Mouse (Mus musculus) E14TG2a.4 (cell line): ENCODE data around the gene Krt8.
A peak's percentile ranks its signal among the peaks of the same experiment; 100 is the strongest.

Experiments
- H3K27me3 ChIP-seq: 2 replicates; pipeline ENCODE4 v1.6.1; 2014; ENCODE audit warnings: low read length, control low read depth; ENCODE audit not compliant: insufficient read depth
- H3K36me3 ChIP-seq: 2 replicates; pipeline ENCODE4 v1.6.1; 2014; ENCODE audit warnings: low read length, control low read depth; ENCODE audit not compliant: insufficient read depth
- H3K4me1 ChIP-seq: replicated peaks from 2 replicates; pipeline ENCODE4 v1.6.1; 2014; ENCODE audit warnings: low read depth, low read length, control low read depth
- H3K4me3 ChIP-seq: replicated peaks from 2 replicates; pipeline ENCODE4 v1.5.1; 2014; ENCODE audit warnings: mild to moderate bottlenecking, low read length
- H3K9me3 ChIP-seq: 2 replicates; pipeline ENCODE4 v1.6.1; 2014; ENCODE audit warnings: low read length, control low read depth
- CTCF ChIP-seq: conservative IDR thresholded peaks from 2 replicates; pipeline ENCODE4 v1.5.1; 2014; ENCODE audit warnings: low read length
- NANOG ChIP-seq: IDR thresholded peaks from 2 replicates; pipeline ENCODE4 v1.6.1; 2014; ENCODE audit warnings: borderline replicate concordance, low read length, mixed read lengths
- POU5F1 ChIP-seq: IDR thresholded peaks from 2 replicates; pipeline ENCODE4 v1.6.1; 2014; ENCODE audit warnings: low read length, borderline replicate concordance

Gene Krt8

DNA sequence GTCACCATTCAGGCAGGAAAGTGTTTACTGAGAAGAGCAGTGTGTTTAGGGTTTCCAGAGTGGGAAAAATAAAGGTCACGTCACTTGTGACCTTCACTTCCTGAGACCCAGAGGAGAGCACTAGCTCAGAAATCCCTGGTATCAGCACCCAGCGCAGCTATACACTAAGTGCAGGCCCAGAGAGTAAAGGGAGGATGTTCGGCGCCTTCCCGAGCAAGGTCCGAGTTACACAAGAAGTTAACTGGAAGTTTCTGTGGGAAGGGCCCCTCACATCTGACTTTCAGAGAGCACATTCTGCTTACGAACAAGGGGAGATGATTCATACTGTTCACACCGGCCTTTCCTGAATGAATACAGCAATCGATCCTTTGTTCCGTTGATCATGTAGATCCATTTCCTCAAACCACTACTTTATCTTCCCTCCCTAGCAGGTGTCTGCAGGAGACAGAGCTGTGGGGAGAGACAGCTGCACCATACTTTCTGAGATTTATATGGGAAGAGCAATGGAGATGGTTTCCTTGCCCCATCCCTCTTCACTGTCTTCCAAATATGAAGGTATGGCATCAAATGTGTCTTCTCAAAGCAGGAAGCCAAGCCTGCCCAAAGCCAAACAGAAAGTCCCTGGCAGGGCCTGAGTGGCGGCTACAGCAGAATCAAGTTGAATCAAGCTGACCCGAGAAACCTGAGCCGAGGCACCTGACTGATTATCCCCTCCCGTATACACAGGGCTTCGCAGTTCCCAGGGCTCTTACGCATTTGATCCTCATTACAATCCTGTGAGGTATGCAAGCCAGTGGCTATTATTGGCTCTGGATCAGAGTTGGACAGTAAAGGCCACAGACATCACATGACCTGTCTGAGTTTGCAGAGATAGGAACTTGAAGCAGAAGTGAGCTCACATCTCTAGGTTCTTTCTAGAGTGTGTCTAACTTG lies 30.1 kb upstream of the Krt8 start:
- Histone ChIP-seq H3K36me3 (no peaks in the 10 kb centered on the region), H3K9me3 (no peaks in the 10 kb centered on the region)

DNA sequence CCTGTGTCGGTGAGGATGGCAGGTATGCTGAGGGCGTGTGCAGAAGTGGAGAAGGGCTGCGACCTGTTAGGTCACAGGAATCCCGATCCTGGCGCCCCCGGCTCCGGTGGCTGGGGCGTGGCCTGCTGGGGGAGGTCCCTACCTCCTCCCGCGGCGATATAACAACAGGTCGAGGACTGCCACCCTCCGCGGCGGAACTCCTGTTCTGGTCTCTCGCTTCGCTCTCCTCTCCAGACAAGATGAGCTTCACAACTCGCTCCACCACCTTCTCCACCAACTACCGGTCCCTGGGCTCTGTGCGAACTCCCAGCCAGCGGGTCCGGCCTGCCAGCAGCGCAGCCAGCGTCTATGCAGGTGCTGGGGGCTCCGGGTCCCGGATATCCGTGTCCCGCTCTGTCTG lies 23.8 kb upstream of the Krt8 start, which contains the start of gene Krt18:
Krt18 (plus strand) TSS at position 141 of the 400 bp plus-strand sequence.
- Histone ChIP-seq H3K27me3 (peaks cover 96% of the 10 kb centered on the region), H3K9me3 (no peaks in the 10 kb centered on the region), H3K4me3 (peak within 1 kb of the TSS; percentile 76), H3K36me3 (no peaks in the 10 kb centered on the region), H3K4me1 (peaks cover 54% of the 10 kb centered on the region)
- TF ChIP-seq CTCF (no peak), POU5F1 (no peak), NANOG (no peak)

More for the DNA sequence above, 30.1 kb upstream of the Krt8 start:
- TF ChIP-seq POU5F1 (no peak), NANOG (no peak), CTCF (no peak)
- Histone ChIP-seq H3K27me3 (peaks cover 45% of the 10 kb centered on the region), H3K4me3 (no peak overlapping the region), H3K4me1 (peaks cover 14% of the 10 kb centered on the region)

DNA sequence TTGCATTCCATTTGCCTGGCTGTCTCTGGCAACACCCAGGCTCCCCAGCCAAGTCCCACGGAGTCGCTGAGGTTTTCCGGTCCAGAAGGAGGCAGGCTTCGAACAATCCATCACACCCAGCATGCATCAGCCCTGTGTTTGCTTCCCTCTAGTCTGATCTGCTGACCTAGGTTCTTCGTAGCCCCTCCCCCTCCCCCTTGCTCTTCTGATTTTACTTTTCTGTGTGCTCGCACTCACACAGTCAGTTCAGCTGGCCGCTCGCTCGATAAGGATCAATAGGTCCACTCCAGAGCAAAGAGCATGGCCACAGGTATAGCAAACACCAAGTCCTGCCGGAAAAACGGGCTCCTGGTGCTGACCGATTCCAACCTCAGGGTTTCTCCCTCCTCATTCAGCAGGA lies 22.1 kb upstream of the Krt8 start:
- Histone ChIP-seq H3K9me3 (no peaks in the 10 kb centered on the region), H3K4me3 (no peak overlapping the region), H3K36me3 (no peaks in the 10 kb centered on the region), H3K4me1 (peaks cover 62% of the 10 kb centered on the region), H3K27me3 (peaks cover 91% of the 10 kb centered on the region)
- TF ChIP-seq POU5F1 = no peak
- no peak for TF ChIP-seq CTCF
- no peak for TF ChIP-seq NANOG

DNA sequence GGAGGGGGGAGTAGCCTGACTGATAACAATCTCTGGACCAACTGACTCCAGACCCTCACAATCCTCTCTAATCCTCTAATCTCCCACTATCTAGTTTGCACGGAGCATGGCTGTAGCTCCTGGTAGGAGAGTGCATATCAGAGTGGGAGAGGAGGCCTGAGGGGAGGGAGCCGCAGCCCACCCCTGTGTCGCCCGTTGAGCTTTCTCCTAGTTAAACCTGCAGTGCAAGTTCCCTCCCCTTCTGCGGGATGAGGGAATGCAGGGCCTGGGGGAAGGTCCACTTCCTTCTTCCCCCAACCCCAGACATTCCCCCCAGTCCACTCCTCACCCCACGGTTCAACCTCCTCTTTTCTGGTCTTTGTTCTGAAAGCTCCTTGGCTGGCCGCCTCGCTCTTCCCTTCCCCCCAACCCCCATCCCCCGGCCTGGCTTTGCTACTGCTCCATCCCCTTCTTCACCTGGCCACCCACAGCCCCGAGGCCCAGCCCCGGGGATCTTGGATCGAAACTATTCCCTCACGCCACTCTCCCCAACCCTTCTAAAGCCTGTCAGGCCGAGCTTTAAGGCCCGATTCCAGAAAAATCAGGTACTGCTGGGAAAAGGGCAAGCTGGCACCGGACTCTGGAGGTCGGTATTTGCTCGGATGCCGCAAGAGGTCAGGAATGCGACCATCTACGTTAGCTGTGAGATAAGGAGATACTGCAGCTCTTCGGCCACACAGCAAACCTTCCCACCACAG lies 21.0 kb upstream of the Krt8 start:
- no peaks in the 10 kb centered on the region for H3K9me3 ChIP-seq
- peak overlapping the region; percentile 68 for H3K4me3 ChIP-seq
- peaks cover 62% of the 10 kb centered on the region for H3K4me1 ChIP-seq
- no peaks in the 10 kb centered on the region for H3K36me3 ChIP-seq
- H3K27me3 ChIP-seq = peaks cover 80% of the 10 kb centered on the region
- TF ChIP-seq CTCF (no peak), POU5F1 (no peak), NANOG (no peak)

DNA sequence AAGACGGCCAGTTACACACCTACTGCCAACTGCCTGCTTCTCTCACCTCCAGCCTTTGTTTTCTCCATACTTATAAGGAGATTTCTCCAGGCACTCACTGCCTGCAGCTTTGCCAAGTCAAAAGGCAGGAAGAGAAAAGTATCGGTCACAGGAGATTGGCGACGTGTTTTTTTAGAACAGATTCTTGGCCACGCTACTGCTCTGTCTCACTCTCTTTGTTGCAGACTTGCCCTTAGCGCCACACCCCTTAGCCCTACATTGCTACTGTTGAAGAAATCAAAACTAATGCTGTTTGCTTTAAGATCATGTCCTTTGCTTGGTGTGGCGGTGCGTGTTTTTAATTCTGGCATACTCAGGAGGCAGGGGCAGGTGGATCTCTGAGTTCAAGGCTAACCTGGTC lies 19.6 kb upstream of the Krt8 start:
- Histone ChIP-seq H3K27me3 (peaks cover 67% of the 10 kb centered on the region), H3K4me3 (no peak overlapping the region), H3K9me3 (no peaks in the 10 kb centered on the region), H3K36me3 (no peaks in the 10 kb centered on the region), H3K4me1 (peaks cover 54% of the 10 kb centered on the region)
- TF ChIP-seq CTCF (no peak), NANOG (no peak), POU5F1 (no peak)

DNA sequence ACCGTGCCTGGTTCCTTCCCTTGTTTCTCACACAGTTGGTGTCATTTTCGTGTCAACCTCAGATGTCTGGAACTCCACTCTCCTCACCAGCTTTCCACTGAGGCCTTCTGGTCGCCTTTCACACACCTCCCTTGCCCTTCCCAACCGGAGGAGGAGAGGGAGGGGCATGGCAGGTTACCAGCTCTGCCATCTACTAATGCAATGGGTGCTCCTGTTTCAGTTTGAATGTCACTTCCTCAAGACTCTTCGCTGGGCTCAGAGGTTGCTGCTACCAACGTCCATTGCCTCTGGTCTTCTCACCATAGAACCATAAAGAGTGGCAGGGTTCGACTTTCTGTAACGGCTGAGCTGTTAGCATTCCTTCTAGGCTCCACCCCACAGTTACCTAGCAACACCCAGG lies 18.2 kb upstream of the Krt8 start:
- H3K36me3 ChIP-seq = no peaks in the 10 kb centered on the region
- TF ChIP-seq CTCF (no peak), POU5F1 (no peak), NANOG (no peak)
- H3K4me3 ChIP-seq = no peak overlapping the region

DNA sequence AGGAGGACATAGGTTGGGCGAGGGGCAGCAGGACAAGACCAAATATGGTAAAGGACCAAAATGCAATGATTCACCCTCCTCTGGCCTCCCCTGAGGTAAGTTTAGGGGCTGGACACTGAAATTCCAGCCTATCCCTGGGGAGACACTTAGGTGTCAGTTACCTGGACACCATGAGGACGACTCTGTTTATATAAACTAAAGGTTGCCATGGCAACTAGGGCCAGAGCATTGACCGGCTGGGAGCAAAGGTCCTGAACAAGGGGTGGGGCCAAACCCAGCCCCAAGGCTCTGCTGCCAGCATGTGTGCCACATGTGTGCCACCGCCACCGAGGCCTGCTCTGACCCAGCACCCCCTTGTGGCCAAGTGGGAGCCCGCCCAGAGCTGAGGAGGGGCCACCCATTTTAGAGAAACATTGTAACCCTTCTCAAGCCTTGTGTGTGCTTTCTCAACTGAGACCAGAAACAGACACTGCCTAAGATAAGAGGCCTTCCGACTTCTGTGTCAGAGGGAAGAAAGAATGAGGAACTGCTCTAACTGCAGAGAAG lies 13.7 kb upstream of the Krt8 start:
- Histone ChIP-seq H3K9me3 (no peaks in the 10 kb centered on the region), H3K4me1 (peaks cover 48% of the 10 kb centered on the region), H3K4me3 (no peak overlapping the region), H3K27me3 (peaks cover 18% of the 10 kb centered on the region), H3K36me3 (no peaks in the 10 kb centered on the region)
- no peak for TF ChIP-seq NANOG
- TF ChIP-seq CTCF = peak; percentile 52
- no peak for TF ChIP-seq POU5F1

More for the DNA sequence above, 18.2 kb upstream of the Krt8 start:
- H3K27me3 ChIP-seq = peaks cover 53% of the 10 kb centered on the region
- H3K4me1 ChIP-seq = peaks cover 51% of the 10 kb centered on the region
- no peaks in the 10 kb centered on the region for H3K9me3 ChIP-seq

DNA sequence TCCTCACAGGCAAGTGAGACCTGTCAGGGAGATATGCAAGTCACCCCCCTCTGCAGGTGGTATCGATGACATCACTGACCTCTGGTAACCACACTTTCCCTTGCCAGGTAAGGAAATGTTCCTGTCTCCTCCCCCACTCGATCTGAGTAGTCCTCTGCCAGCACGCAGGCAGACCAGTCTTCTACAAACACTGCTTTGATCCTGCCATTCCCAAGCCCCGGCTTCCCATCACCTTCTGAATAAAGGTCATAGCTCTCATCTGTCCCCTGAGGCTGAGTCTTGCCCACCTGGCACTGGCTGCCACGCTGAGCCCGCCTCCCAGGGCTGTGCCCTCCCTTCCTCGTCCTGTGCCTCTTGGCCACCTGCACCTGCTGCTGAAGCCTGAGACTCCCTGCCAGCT lies 12.5 kb upstream of the Krt8 start:
- H3K4me1 ChIP-seq = peaks cover 40% of the 10 kb centered on the region
- TF ChIP-seq NANOG = no peak
- TF ChIP-seq CTCF = no peak
- TF ChIP-seq POU5F1 = no peak
- no peaks in the 10 kb centered on the region for H3K9me3 ChIP-seq
- no peaks in the 10 kb centered on the region for H3K36me3 ChIP-seq
- no peak overlapping the region for H3K4me3 ChIP-seq
- H3K27me3 ChIP-seq = peaks cover 19% of the 10 kb centered on the region
